Mouse (Mus musculus) right cerebral cortex, postnatal 4 days (tissue): ENCODE measurements at regions not wholly inside any gene's neighbourhood (a gene's known extent, or its start where the extent isn't known, plus 50 kb on each side); places are given as distances from the start of the nearest gene placed in this dataset.

Experiments used
- DNase-seq: peaks from one replicate; pipeline ENCODE4 v3.0.0-alpha.2; 2022

DNA sequence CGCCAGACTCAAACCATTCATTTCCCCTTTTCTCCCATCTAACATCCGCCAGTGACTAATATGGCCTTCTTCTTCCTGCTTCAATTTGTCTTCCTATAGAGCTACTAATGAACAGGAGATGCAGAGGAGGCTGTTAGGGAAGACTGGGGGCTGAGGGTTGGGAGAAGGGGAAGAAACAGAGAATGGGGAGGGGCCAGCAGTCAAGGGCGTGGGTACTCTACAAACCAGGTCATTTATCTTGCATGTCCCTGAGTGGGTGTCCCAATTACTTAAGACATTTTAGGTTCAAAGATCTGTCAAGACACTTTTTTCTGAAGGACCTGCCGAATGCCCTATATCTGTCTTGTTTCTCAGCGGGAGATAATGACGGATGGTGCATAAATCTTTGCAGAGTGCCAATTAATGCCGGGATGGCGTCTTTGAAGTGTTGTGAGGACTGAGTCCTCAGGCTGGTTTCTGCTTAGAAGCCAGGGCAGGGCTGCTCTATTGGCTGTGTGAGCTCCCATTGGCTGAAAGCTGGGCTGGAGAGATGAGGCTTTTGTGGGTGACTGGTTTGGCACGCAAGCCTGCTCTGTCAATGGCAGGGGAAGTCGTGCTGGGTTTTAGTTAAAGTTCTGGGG lies 294.7 kb upstream of the Ppp2r3a start:
- no peak for DNase-seq

GRCm38 (mm10) chr9:101518137-101518536 lies 266.5 kb upstream of the Ppp2r3a start:
- DNase-seq, result no peak

DNA sequence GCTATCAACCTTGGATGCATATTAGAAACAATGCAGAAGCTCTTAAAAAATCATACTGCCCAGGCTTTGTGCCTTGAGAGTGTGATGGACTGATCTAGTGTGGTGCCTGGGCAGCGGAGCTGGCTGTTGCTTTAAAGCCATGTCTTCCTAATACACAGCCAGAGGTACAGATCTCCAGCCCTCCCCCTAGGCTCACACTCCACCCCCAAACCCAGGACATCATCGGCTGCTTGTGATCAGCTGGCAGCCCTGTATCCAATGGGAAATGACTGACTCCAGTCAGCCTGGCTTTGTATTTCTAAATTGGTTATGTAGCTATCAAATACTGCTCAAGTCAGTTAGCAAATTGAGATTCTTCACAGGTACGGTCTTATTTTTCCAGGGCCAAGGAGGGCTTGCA lies 259.2 kb upstream of the Ppp2r3a start:
- no peak for DNase-seq

DNA sequence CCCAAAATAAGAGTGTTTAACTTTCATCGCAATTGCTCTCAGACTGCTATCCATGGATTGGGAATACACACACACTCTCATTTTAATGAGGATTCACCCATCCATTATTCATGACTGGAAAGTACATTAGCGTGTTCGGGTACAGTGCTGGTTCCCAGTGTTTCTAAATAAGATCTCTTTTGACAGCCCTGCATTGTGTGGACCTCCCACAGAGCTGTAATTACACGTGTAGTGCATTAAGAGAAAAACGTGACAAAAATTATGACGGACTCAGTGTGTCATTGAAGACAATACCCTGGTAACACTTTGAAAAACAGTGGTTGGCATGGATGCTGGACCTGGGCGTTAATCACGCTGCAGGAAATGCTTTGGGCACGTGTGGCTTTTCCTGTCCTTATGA lies 257.6 kb upstream of the Ppp2r3a start:
- DNase-seq, result no peak

- no peak for DNase-seq
Measured at GRCm38 (mm10) chr9:101507023-101507690, 255.6 kb upstream of the Ppp2r3a start.

DNA sequence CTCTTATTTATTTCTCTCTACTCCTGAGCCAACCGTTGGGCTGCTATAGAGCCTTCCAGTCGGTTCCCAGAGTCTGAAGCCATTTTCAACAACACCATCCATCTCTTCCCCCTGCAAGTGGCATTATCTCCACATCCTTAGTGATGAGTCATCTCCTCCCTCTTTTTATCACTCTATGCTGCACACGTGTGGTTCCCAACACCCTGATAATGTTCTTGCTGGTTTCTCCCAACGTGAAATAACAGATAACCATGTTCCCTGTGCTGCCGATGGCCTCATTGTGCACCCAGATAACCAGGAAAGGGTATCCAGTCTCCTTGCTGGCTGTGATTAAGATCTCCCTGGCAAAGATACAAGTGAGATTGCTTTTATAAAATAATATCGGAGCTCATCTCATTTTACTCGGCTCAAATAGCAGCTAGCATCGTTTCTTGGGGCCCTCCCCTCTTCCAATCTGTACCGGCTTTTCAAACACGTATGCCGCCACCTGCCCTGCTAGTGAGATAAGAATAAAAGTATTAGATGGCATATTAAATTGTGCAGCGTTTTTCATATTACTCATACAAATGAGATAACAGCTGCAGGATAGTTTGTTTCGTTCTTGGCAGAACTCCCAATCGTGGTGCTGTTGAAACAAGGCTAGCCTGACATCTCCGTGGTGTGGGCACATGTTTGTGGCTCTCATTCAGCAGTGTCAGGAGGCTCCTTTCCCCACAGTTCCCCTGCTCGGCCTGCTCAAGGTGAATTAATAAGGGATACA lies 250.3 kb upstream of the Ppp2r3a start:
- DNase-seq, result no peak

- no peak for DNase-seq
Measured at GRCm38 (mm10) chr9:101501036-101501435, 249.4 kb upstream of the Ppp2r3a start.

DNA sequence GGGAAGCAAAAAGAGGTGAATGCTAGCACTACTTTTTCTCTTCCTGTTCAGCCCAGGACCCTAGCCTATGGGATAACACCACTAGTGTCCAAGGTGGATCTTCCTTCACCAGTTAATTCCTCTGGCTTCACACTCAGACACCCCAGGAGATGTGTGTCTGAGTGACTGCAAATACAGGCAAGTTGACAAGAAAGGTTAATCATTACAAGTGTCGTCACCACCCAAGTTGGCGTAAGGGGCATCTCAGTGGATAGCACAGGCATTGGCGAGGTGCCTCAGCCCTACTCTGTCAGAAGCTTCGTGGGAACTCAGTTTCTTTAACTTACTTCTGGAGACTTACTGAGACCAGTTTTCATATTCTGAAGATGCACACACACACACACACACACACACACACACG lies 247.1 kb upstream of the Ppp2r3a start:
- no peak for DNase-seq

- peak; percentile 15 for DNase-seq
Measured at GRCm38 (mm10) chr9:101495768-101496167, 244.2 kb upstream of the Ppp2r3a start.

- no peak for DNase-seq
Measured at GRCm38 (mm10) chr9:101489013-101489412, 237.4 kb upstream of the Ppp2r3a start.

GRCm38 (mm10) chr9:101476223-101476622 lies 224.6 kb upstream of the Ppp2r3a start:
- DNase-seq, result no peak

GRCm38 (mm10) chr9:101473074-101473461 lies 221.5 kb upstream of the Ppp2r3a start:
- no peak for DNase-seq

DNA sequence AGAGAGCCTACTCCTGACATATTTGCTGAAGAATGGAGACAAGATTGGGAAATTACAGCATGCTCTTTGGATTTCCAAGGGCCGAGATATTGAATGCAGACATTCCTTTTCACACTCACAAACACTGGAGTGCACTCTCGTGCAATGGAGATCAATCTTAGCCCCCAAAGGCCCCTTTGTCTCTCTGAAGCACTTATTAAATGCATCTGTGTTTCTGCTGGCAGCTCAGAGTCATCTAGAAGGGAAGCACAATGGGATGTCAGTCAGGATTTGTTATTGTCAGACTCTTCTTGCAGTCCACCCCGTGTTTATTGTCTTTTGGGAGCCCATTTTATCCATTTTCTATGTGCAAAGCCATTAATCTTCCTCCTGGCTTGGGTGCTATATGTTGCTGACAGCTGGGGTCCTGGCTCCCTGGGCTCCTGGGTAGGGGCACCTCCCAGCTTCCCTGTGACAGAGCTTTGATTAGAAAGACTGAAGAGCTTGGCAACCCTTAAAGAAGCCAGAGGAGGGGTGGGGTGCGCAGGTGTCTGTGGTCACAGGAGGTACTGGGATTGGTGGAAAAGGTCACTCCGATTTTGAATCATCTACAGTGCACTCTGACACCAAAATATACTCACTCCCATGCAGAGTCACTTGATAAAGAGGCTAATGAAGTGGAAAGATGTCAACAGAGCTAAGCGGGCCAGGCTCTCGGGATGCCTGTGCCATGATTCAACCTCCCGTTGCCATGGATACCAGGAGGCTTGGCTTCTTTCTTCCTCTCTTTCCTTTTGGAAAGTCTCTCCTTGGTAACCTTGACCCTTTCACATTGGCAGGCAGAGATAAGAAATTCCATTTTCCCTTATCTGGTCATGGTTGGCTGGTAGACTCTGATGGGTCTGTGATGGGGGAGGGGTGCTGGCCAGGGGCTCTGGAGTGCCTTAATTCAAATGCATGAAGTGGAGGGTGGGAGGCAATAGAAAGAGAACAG lies 220.8 kb upstream of the Ppp2r3a start:
- DNase-seq, result no peak

DNA sequence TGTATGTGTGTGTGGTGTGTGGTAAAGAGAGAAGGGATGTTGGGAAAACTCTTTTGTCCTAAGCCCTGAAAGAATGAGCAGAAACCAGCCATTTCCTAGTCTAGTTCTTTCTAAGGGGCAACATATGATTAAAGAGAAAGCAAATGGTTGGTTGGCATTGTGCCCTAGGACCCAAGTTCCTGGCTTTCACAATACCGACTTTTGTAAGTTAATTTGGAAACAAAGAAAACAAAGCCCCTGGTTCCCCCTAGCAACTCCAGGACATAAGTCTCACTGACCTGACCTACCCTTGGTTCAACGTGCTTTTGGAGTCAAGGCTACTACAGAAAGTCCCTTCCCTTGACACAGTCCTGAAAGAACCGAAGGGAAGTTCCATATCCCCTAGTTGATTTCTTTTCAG lies 220.1 kb upstream of the Ppp2r3a start:
- DNase-seq, result no peak

GRCm38 (mm10) chr9:101469756-101470155 lies 218.2 kb upstream of the Ppp2r3a start:
- no peak for DNase-seq

DNA sequence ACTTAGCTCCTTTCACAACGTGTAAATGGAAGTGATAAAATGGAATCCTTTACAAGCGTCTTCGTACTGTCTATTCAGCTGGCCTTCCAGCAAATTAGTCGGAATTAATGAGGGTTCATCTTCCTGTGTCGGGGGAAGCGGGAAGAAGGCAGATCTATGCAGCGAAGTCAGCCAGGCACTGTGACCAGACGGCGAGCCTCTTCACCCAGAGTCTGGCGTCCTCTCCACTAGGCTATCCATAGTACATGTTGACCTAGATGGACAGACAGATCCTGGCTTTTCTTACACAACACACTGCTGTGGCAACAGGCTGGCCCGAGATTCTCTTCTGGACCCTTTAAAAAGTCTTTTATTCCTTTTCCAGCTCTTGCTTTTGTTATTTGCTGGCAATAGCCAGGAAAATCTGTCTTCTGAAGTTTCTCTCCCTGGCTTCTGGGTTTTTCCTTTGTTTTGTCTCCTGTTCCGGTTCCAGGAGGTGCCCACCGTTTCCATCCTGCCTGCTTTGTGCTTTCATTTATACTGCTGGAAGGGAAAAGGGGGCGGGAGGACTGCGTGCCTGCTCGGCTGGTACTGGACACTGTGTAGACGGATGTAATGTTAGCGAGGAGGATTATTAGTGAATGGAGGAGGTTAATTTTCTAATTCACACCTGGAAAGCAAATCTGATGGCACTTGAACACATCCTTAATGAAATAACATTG lies 213.3 kb upstream of the Ppp2r3a start:
- no peak for DNase-seq

- no peak for DNase-seq
Measured at GRCm38 (mm10) chr9:101458947-101459627, 207.5 kb upstream of the Ppp2r3a start.

DNA sequence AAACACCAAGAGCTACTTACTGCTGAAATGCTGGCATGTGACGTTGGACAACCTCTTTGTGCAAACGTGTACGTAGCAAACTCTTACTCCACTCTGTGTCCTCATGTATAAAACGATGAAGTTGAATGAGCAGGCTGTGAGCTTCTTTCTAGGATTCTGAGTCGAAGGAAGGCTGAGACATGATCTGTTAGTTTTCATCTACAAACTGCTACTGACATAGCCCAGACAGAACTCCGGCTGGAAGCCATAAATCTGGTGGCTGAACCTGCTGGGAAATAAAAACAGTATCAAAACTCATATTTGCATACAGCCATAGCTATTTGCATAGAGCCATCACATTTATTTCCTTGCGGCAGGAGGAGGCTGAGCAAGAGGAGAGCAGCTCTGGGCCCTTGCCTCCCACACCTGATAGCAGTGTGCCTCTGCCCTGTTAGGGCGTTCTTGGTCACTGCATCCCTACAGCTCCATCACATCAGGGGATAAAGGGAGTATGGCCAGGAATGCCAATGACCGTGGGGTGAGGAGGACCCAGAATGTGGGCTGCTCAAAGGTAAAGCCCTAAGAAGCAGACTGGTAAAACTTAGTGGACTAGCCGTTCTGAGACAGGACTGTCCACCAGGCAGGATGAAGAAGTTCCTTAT lies 206.8 kb upstream of the Ppp2r3a start:
- no peak for DNase-seq

- no peak for DNase-seq
Measured at GRCm38 (mm10) chr9:101446316-101446715, 194.7 kb upstream of the Ppp2r3a start.

DNA sequence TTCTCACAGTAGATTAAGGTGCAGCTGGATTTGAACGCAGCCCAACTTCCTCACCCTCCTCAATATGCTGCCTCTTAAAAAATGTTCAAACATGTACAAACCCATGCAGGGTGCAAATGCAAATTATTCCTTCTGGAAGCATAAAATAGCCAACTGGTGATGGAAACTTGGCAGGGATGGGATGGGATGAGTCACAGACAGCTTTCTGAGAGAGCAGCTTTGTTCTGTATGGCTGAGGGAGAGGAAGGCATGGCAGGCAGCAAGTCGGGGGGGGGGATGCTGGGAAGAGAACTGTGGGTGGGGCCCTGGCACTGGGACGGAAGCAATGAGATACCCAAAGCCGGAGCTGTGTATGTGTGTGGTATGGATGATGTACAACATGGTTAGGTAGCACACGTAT lies 194.2 kb upstream of the Ppp2r3a start:
- DNase-seq, result peak; percentile 40

- DNase-seq, result no peak
Measured at GRCm38 (mm10) chr9:101445293-101445692, 193.7 kb upstream of the Ppp2r3a start.
